In genomic region chr7:80135173-80135532, GRCm38 (mm10) we compare ENCODE assay signal across 9 mouse cellular contexts. TPM values are rescaled to one million over a fixed set of nuclear protein-coding genes. Genes with fewer than 3 reads are reported as not detected.
A peak's percentile ranks its signal among the peaks of the same experiment; 100 is the strongest.
DNase-seq lines count a peak whose midpoint lies in the region; ATAC-seq and TF ChIP-seq lines count a peak whose summit lies in the region.
"Had no signal": no experiment of that assay in that cellular context is flagged by ENCODE, and none has a peak within 500 bp of the region (broad histone marks: within the 10 kb centered on the region; RNA-seq: fewer than 3 reads in every experiment).

No protein-coding gene starts in this region.

- no peaks in the 10 kb centered on the region for H3K27me3 ChIP-seq in heart, embryonic 15.5 days
- H3K27me3 ChIP-seq in lung, embryonic 14.5 days (ENCODE audit: insufficient read depth, low read length): no peaks in the 10 kb centered on the region
- H3K27me3 ChIP-seq in hindbrain, postnatal 0 days (ENCODE audit: insufficient read depth, low read length): no peaks in the 10 kb centered on the region
- no peaks in the 10 kb centered on the region for H3K27me3 ChIP-seq in liver, postnatal 0 days (ENCODE audit: insufficient read depth, low read length)

- H3K4me3 ChIP-seq in heart, embryonic 15.5 days: no peak overlapping the region
- H3K4me3 ChIP-seq in lung, embryonic 14.5 days (ENCODE audit: low read depth, low read length): no peak overlapping the region
- H3K4me3 ChIP-seq in hindbrain, postnatal 0 days (ENCODE audit: low read length): no peak overlapping the region
- no peak overlapping the region for H3K4me3 ChIP-seq in liver, postnatal 0 days (ENCODE audit: low read depth, low read length)

- H3K36me3 ChIP-seq in heart, embryonic 15.5 days: no peaks in the 10 kb centered on the region
- H3K36me3 ChIP-seq in lung, embryonic 14.5 days (ENCODE audit: insufficient read depth): no peaks in the 10 kb centered on the region
- H3K36me3 ChIP-seq in hindbrain, postnatal 0 days (ENCODE audit: insufficient read depth, low read length): no peaks in the 10 kb centered on the region
- H3K36me3 ChIP-seq in liver, postnatal 0 days (replicated peaks; ENCODE audit: insufficient read depth, low read length): no peaks in the 10 kb centered on the region

- ATAC-seq in heart, embryonic 15.5 days (replicated peaks; ENCODE audit: insufficient number of reproducible peaks, insufficient read depth, low FRiP score, low read depth): no peak
- ATAC-seq in lung, embryonic 14.5 days (ENCODE audit: insufficient read depth): no peak
- no peak for ATAC-seq in hindbrain, postnatal 0 days
- no peak for ATAC-seq in liver, postnatal 0 days
- ATAC-seq: activated CD4-positive, CD25-positive, alpha-beta regulatory T cell, adult 4 months had no signal

- 23% methylated on average over 1 of the region's 1 CpGs for WGBS in heart, embryonic 15.5 days
- WGBS in lung, embryonic 14.5 days: 93% methylated on average over 1 of the region's 1 CpGs
- WGBS in hindbrain, postnatal 0 days: 63% methylated on average over 1 of the region's 1 CpGs
- 67% methylated on average over 1 of the region's 1 CpGs for WGBS in liver, postnatal 0 days (ENCODE audit: insufficient replicate concordance)

- TF ChIP-seq CTCF in lung, embryonic 14.5 days (IDR thresholded peaks at IDR 0.05; ENCODE audit: low read depth): no peak
- no peak for TF ChIP-seq CTCF in hindbrain, postnatal 0 days (IDR thresholded peaks at IDR 0.05; ENCODE audit: low read depth)
- no peak for TF ChIP-seq CTCF in liver, postnatal 0 days (IDR thresholded peaks at IDR 0.05; ENCODE audit: low read depth)

- no peak overlapping the region for H3K9ac ChIP-seq in heart, embryonic 15.5 days
- H3K9ac ChIP-seq in lung, embryonic 14.5 days: no peak overlapping the region
- no peak overlapping the region for H3K9ac ChIP-seq in hindbrain, postnatal 0 days (replicated peaks; ENCODE audit: low read length)
- H3K9ac ChIP-seq in liver, postnatal 0 days (replicated peaks): no peak overlapping the region

- peak overlapping the region; percentile 95 for H3K27ac ChIP-seq in heart, embryonic 15.5 days
- H3K27ac ChIP-seq in lung, embryonic 14.5 days (ENCODE audit: low read depth): peak overlapping the region; percentile 39; the same call in 1 of the 2 replicates
- peak overlapping the region; percentile 78; the same call in 1 of the 2 replicates for H3K27ac ChIP-seq in hindbrain, postnatal 0 days
- H3K27ac ChIP-seq in liver, postnatal 0 days (ENCODE audit: low read depth): peak overlapping the region; percentile 29; the same call in 1 of the 2 replicates

- peaks cover 3% of the 10 kb centered on the region; the same call in 1 of the 2 replicates for H3K9me3 ChIP-seq in heart, embryonic 15.5 days (replicated peaks)
- H3K9me3 ChIP-seq in lung, embryonic 14.5 days (ENCODE audit: low read depth, low read length): no peaks in the 10 kb centered on the region; the same call in 1 of the 2 replicates
- H3K9me3 ChIP-seq in hindbrain, postnatal 0 days (ENCODE audit: low read length): no peaks in the 10 kb centered on the region; the same call in 1 of the 2 replicates
- H3K9me3 ChIP-seq in liver, postnatal 0 days (ENCODE audit: low read length): peaks cover 13% of the 10 kb centered on the region

- no peak for DNase-seq in heart, postnatal 4 days
- no peak for DNase-seq in lung, embryonic 14.5 days
- DNase-seq in lung, postnatal 36 days: no peak
- DNase-seq in hindbrain, postnatal 0 days (ENCODE audit: low spot score): no peak
- DNase-seq in liver, postnatal 0 days: no peak
- no peak for DNase-seq in left cerebral cortex, adult 8-10 months (ENCODE audit: low spot score in 2 of 2)
- DNase-seq: thymus, postnatal 25 days had no signal

- H3K4me1 ChIP-seq in heart, embryonic 15.5 days (replicated peaks): peaks cover 27% of the 10 kb centered on the region
- H3K4me1 ChIP-seq in lung, embryonic 14.5 days (ENCODE audit: insufficient read depth): peaks cover 7% of the 10 kb centered on the region
- H3K4me1 ChIP-seq in hindbrain, postnatal 0 days (ENCODE audit: insufficient read depth, low read length): peaks cover 4% of the 10 kb centered on the region; the same call in 1 of the 2 replicates
- H3K4me1 ChIP-seq in liver, postnatal 0 days (ENCODE audit: insufficient read depth): peaks cover 18% of the 10 kb centered on the region

- H3K4me2 ChIP-seq in heart, embryonic 15.5 days: peak overlapping the region; percentile 36; the same call in 1 of the 2 replicates
- H3K4me2 ChIP-seq in lung, embryonic 14.5 days: no peak overlapping the region
- H3K4me2 ChIP-seq in hindbrain, postnatal 0 days (ENCODE audit: low read depth, low read length): no peak overlapping the region
- H3K4me2 ChIP-seq in liver, postnatal 0 days (ENCODE audit: low read depth, low read length): no peak overlapping the region

- TF ChIP-seq EP300 in liver, postnatal 0 days (IDR thresholded peaks at IDR 0.05; ENCODE audit: low read depth): no peak

RNA-seq across cellular contexts. Expression of gene Idh2, which starts 20.0 kb away (rescaled TPM):
- 2,234 and 2,284 TPM in 2 replicates for polyA plus RNA-seq in heart, embryonic 15.5 days (2015; fragmentation: Nextera tagmentation; extraction: Ambion mirVana)
- 1,000 to 10,000 TPM; 1,640 to 1,742 TPM for total RNA-seq in heart, postnatal 4 days (2021)
- 629 and 635 TPM in 2 replicates for polyA plus RNA-seq in lung, embryonic 14.5 days (2014; fragmentation: Nextera tagmentation; extraction: Ambion mirVana)
- 126 and 161 TPM in 2 replicates for total RNA-seq in hindbrain, postnatal 0 days (2014; rRNA removed)
- 152 and 158 TPM in 2 replicates for polyA plus RNA-seq in hindbrain, postnatal 0 days (2015; fragmentation: Nextera tagmentation; extraction: Ambion mirVana)
- 183 and 184 TPM in 2 replicates for polyA plus RNA-seq in liver, postnatal 0 days (2015; fragmentation: Nextera tagmentation; extraction: Ambion mirVana)
- total RNA-seq in left cerebral cortex, adult 8-10 months (2022): 10 to 100 TPM; 61.7 to 68.1 (median 64.0) TPM

RNA-seq across cellular contexts. Expression of gene Sema4b, which starts 51.5 kb away (rescaled TPM):
- 12.4 and 14.0 TPM in 2 replicates for polyA plus RNA-seq in heart, embryonic 15.5 days (2015; fragmentation: Nextera tagmentation; extraction: Ambion mirVana)
- total RNA-seq in heart, postnatal 4 days (2021): 10 to 100 TPM; 14.3 to 16.1 TPM
- polyA plus RNA-seq in lung, embryonic 14.5 days (2014; fragmentation: Nextera tagmentation; extraction: Ambion mirVana): 11.9 and 12.8 TPM in 2 replicates
- 47.5 and 49.5 TPM in 2 replicates for total RNA-seq in hindbrain, postnatal 0 days (2014; rRNA removed)
- 26.6 and 28.1 TPM in 2 replicates for polyA plus RNA-seq in hindbrain, postnatal 0 days (2015; fragmentation: Nextera tagmentation; extraction: Ambion mirVana)
- 11.7 and 13.5 TPM in 2 replicates for polyA plus RNA-seq in liver, postnatal 0 days (2015; fragmentation: Nextera tagmentation; extraction: Ambion mirVana)
- 10 to 100 TPM; 18.6 to 22.7 (median 20.6) TPM for total RNA-seq in left cerebral cortex, adult 8-10 months (2022)

Comparison
In these comparisons a context has a peak if more than half of its experiments do, and no peak if none do; other contexts are left out.
1. H3K27ac ChIP-seq: peak in every context shown above with its lines; median percentile 95 in heart, embryonic 15.5 days; 78 in hindbrain, postnatal 0 days; 39 in lung, embryonic 14.5 days; 29 in liver, postnatal 0 days.